Mouse (Mus musculus) hindbrain, embryonic 10.5 days (tissue): Measurements from ENCODE around the gene Mpp5. TPM values are rescaled to one million over a fixed set of nuclear protein-coding genes. Genes with fewer than 3 reads are reported as not detected.

Source experiments
- DNase-seq: peaks from one replicate; pipeline ENCODE4 v3.0.0-alpha.2; 2017; ENCODE audit warnings: low spot score
- H3K27ac ChIP-seq: fragments of 300-500 bp; sonication (generic); 2 replicates; pipeline ENCODE4 v1.5.1; 2016; ENCODE audit warnings: mild to moderate bottlenecking, moderate library complexity
- H3K27me3 ChIP-seq: fragments of 300-500 bp; sonication (generic); 2 replicates; pipeline ENCODE4 v1.6.1; 2016; ENCODE audit warnings: mild to moderate bottlenecking; ENCODE audit not compliant: poor library complexity, insufficient read depth, severe bottlenecking
- H3K36me3 ChIP-seq: fragments of 300-500 bp; sonication (generic); 2 replicates; pipeline ENCODE4 v1.6.1; 2016; ENCODE audit warnings: mild to moderate bottlenecking, moderate library complexity
- H3K4me1 ChIP-seq: fragments of 300-500 bp; sonication (generic); replicated peaks from 2 replicates; pipeline ENCODE4 v1.6.1; 2016; ENCODE audit warnings: mild to moderate bottlenecking
- H3K4me3 ChIP-seq: fragments of 300-500 bp; sonication (generic); 2 replicates; pipeline ENCODE4 v1.5.1; 2016; ENCODE audit warnings: mild to moderate bottlenecking, moderate library complexity
- H3K9me3 ChIP-seq: fragments of 300-500 bp; sonication (generic); 2 replicates; pipeline ENCODE4 v1.6.1; 2016; ENCODE audit warnings: mild to moderate bottlenecking, moderate library complexity
- WGBS: fragments of 180-500 bp; shearing (Covaris S2); methylation state at CpG from one replicate; pipeline ENCODE4 v1.1.7; 2016; 5-methylcytosine and 5-hydroxymethylcytosine counted together
- polyA plus RNA-seq: library from polyadenylated mRNA; unstranded; fragments of >200 nt; fragmentation: Nextera tagmentation; extraction: Ambion mirVana; gene quantifications from 2 replicates; pipeline ENCODE4 v1.2.1, GENCODE M21; 2016

The Mpp5 gene
- polyA plus RNA-seq: 15.4 and 29.7 TPM in 2 replicates

- Histone ChIP-seq H3K9me3 (no peaks in the 10 kb centered on the region), H3K4me1 (peaks cover 19% of the 10 kb centered on the region), H3K27ac (peak within 1 kb of the TSS; percentile 96), H3K27me3 (peaks cover 19% of the 10 kb centered on the region; the same call in 1 of the 2 replicates), H3K4me3 (peak within 1 kb of the TSS; percentile 94), H3K36me3 (no peaks in the 10 kb centered on the region)
- DNase-seq: peak; percentile 95
- under 1% methylated on average over 98 of the region's 98 CpGs for WGBS
Measured at GRCm38 (mm10) chr12:78748557-78749377, at the start of gene Mpp5. TSS of gene Mpp5 (plus strand) at chr12:78748907.

GRCm38 (mm10) chr12:78717783-78718182 is 30.9 kb upstream of the Mpp5 start:
- WGBS: 81% methylated on average over 2 of the region's 2 CpGs
- H3K4me1 ChIP-seq: no peaks in the 10 kb centered on the region
- no peaks in the 10 kb centered on the region for H3K36me3 ChIP-seq
- no peak for DNase-seq
- H3K27ac ChIP-seq: no peak overlapping the region
- no peaks in the 10 kb centered on the region for H3K27me3 ChIP-seq
- H3K4me3 ChIP-seq: no peak overlapping the region
- no peaks in the 10 kb centered on the region for H3K9me3 ChIP-seq

- no peak for DNase-seq
- no peaks in the 10 kb centered on the region for H3K36me3 ChIP-seq
- H3K27me3 ChIP-seq: no peaks in the 10 kb centered on the region
- H3K27ac ChIP-seq: no peak overlapping the region
- WGBS: 57% methylated on average over 4 of the region's 4 CpGs
- H3K4me1 ChIP-seq: no peaks in the 10 kb centered on the region
- no peaks in the 10 kb centered on the region for H3K9me3 ChIP-seq
- no peak overlapping the region for H3K4me3 ChIP-seq
Measured at GRCm38 (mm10) chr12:78727723-78728122, 21.0 kb upstream of the Mpp5 start.

GRCm38 (mm10) chr12:78739633-78740032 is 9.1 kb upstream of the Mpp5 start:
- Histone ChIP-seq H3K27me3 (no peaks in the 10 kb centered on the region), H3K9me3 (no peaks in the 10 kb centered on the region), H3K27ac (no peak overlapping the region), H3K36me3 (no peaks in the 10 kb centered on the region), H3K4me1 (no peaks in the 10 kb centered on the region), H3K4me3 (no peak overlapping the region)
- DNase-seq: no peak
- 67% methylated on average over 2 of the region's 2 CpGs for WGBS

GRCm38 (mm10) chr12:78740289-78740688 is 8.4 kb upstream of the Mpp5 start:
- Histone ChIP-seq H3K4me3 (no peak overlapping the region), H3K36me3 (no peaks in the 10 kb centered on the region), H3K9me3 (no peaks in the 10 kb centered on the region), H3K27me3 (no peaks in the 10 kb centered on the region), H3K4me1 (no peaks in the 10 kb centered on the region), H3K27ac (no peak overlapping the region)
- DNase-seq: no peak
- WGBS: 90% methylated on average over 2 of the region's 2 CpGs

- Histone ChIP-seq H3K36me3 (no peaks in the 10 kb centered on the region), H3K4me3 (no peak overlapping the region), H3K27ac (no peak overlapping the region), H3K4me1 (peaks cover 19% of the 10 kb centered on the region), H3K27me3 (peaks cover 19% of the 10 kb centered on the region; the same call in 1 of the 2 replicates), H3K9me3 (no peaks in the 10 kb centered on the region)
- DNase-seq: no peak
- 75% methylated on average over 6 of the region's 6 CpGs for WGBS
Measured at GRCm38 (mm10) chr12:78746226-78746625, 2.5 kb upstream of the Mpp5 start.

GRCm38 (mm10) chr12:78747406-78747805 is 1.3 kb upstream of the Mpp5 start:
- peaks cover 19% of the 10 kb centered on the region; the same call in 1 of the 2 replicates for H3K27me3 ChIP-seq
- peak overlapping the region; percentile 94; the same call in 1 of the 2 replicates for H3K4me3 ChIP-seq
- peaks cover 19% of the 10 kb centered on the region for H3K4me1 ChIP-seq
- WGBS: 56% methylated on average over 1 of the region's 1 CpGs
- no peaks in the 10 kb centered on the region for H3K36me3 ChIP-seq
- no peak for DNase-seq
- no peaks in the 10 kb centered on the region for H3K9me3 ChIP-seq
- no peak overlapping the region for H3K27ac ChIP-seq

GRCm38 (mm10) chr12:78748113-78748512 is 594 bp upstream of the Mpp5 start:
- H3K4me1 ChIP-seq: peaks cover 19% of the 10 kb centered on the region
- H3K36me3 ChIP-seq: no peaks in the 10 kb centered on the region
- under 1% methylated on average over 10 of the region's 10 CpGs for WGBS
- H3K4me3 ChIP-seq: peak overlapping the region; percentile 94
- H3K27ac ChIP-seq: peak overlapping the region; percentile 85
- DNase-seq: no peak
- H3K27me3 ChIP-seq: peaks cover 19% of the 10 kb centered on the region; the same call in 1 of the 2 replicates
- no peaks in the 10 kb centered on the region for H3K9me3 ChIP-seq

GRCm38 (mm10) chr12:78749378-78749801 is 683 bp downstream of the Mpp5 start:
- Histone ChIP-seq H3K4me1 (peaks cover 19% of the 10 kb centered on the region), H3K27me3 (peaks cover 19% of the 10 kb centered on the region; the same call in 1 of the 2 replicates), H3K4me3 (peak overlapping the region; percentile 94), H3K36me3 (no peaks in the 10 kb centered on the region), H3K9me3 (no peaks in the 10 kb centered on the region), H3K27ac (peak overlapping the region; percentile 96)
- peak; percentile 72 for DNase-seq
- under 1% methylated on average over 25 of the region's 25 CpGs for WGBS

GRCm38 (mm10) chr12:78761979-78762378 is 13.3 kb downstream of the Mpp5 start:
- Histone ChIP-seq H3K4me3 (no peak overlapping the region), H3K36me3 (no peaks in the 10 kb centered on the region), H3K9me3 (no peaks in the 10 kb centered on the region), H3K4me1 (no peaks in the 10 kb centered on the region), H3K27me3 (no peaks in the 10 kb centered on the region), H3K27ac (no peak overlapping the region)
- DNase-seq: no peak

GRCm38 (mm10) chr12:78769031-78769713 is 20.5 kb downstream of the Mpp5 start:
- WGBS: 85% methylated on average over 6 of the region's 6 CpGs
- H3K36me3 ChIP-seq: 0 out of 2 replicates have a peak, but pooled peaks cover 8% of the 10 kb centered on the region
- no peaks in the 10 kb centered on the region for H3K9me3 ChIP-seq
- no peaks in the 10 kb centered on the region for H3K4me1 ChIP-seq
- H3K4me3 ChIP-seq: no peak overlapping the region
- no peak for DNase-seq
- no peak overlapping the region for H3K27ac ChIP-seq
- no peaks in the 10 kb centered on the region for H3K27me3 ChIP-seq

GRCm38 (mm10) chr12:78773211-78773610 is 24.5 kb downstream of the Mpp5 start:
- H3K9me3 ChIP-seq: no peaks in the 10 kb centered on the region
- peaks cover 13% of the 10 kb centered on the region for H3K4me1 ChIP-seq
- 92% methylated on average over 2 of the region's 2 CpGs for WGBS
- no peak for DNase-seq
- H3K36me3 ChIP-seq: 0 out of 2 replicates have a peak, but pooled peaks cover 8% of the 10 kb centered on the region
- H3K4me3 ChIP-seq: no peak overlapping the region
- H3K27me3 ChIP-seq: no peaks in the 10 kb centered on the region
- no peak overlapping the region for H3K27ac ChIP-seq

GRCm38 (mm10) chr12:78777916-78778315 is 29.2 kb downstream of the Mpp5 start:
- DNase-seq: no peak
- Histone ChIP-seq H3K36me3 (0 out of 2 replicates have a peak, but pooled peaks cover 8% of the 10 kb centered on the region), H3K4me3 (no peak overlapping the region), H3K27ac (no peak overlapping the region), H3K9me3 (no peaks in the 10 kb centered on the region), H3K4me1 (peaks cover 30% of the 10 kb centered on the region), H3K27me3 (no peaks in the 10 kb centered on the region)
- WGBS: 17% methylated on average over 2 of the region's 2 CpGs
